Mouse (Mus musculus) CH12.LX (cell line): ENCODE results near the gene Snx17. TPM values are rescaled to one million over a fixed set of nuclear protein-coding genes. Genes with fewer than 3 reads are reported as not detected.
A peak's percentile ranks its signal among the peaks of the same experiment; 100 is the strongest.

Experiments
- DNase-seq: peaks from one replicate; pipeline ENCODE4 v3.0.0-alpha.2; 2013; ENCODE audit errors: extremely low read depth
- H3K27ac ChIP-seq: 2 replicates; pipeline ENCODE4 v1.5.1; 2012; ENCODE audit warnings: low read depth, mild to moderate bottlenecking, control low read depth, moderate library complexity; ENCODE audit not compliant: insufficient read depth
- H3K27me3 ChIP-seq: replicated peaks from 2 replicates; pipeline ENCODE3; 2012; ENCODE audit warnings: inconsistent platforms
- H3K36me3 ChIP-seq, 2 experiments: replicated peaks in 1 of 2; 2 replicates each; pipeline versions ENCODE3 to v1.6.1; 2012; ENCODE audit warnings: inconsistent platforms in 1 of 2, low read length in 1 of 2, mild to moderate bottlenecking in 1 of 2, mixed read lengths in 1 of 2, moderate library complexity in 1 of 2; ENCODE audit not compliant: control insufficient read depth in 1 of 2, insufficient read depth in 1 of 2
- H3K4me1 ChIP-seq, 2 experiments: 2 replicates each; pipeline ENCODE4 v1.6.1; 2012; ENCODE audit warnings: inconsistent platforms in 1 of 2, moderate library complexity in 1 of 2; ENCODE audit not compliant: insufficient read depth in 2 of 2, control insufficient read depth in 1 of 2
- H3K4me2 ChIP-seq: 2 replicates; pipeline ENCODE4 v1.6.1; 2012; ENCODE audit warnings: low read depth, mild to moderate bottlenecking, control low read depth; ENCODE audit not compliant: poor library complexity, insufficient read depth, severe bottlenecking
- H3K4me3 ChIP-seq, 3 experiments: fragments of 150-350 bp in 1 of 3; sonication (generic) in 1 of 3; replicated peaks in 1 of 3; 2 replicates each; pipeline versions ENCODE3 to v1.5.1; 2011 to 2012; ENCODE audit warnings: low read depth in 2 of 3, low read length in 2 of 3, mild to moderate bottlenecking in 2 of 3, moderate library complexity in 2 of 3, control low read depth in 1 of 3, improper control_type of control experiment in 1 of 3, inconsistent platforms in 1 of 3, mixed read lengths in 1 of 3; ENCODE audit not compliant: poor library complexity in 1 of 3
- H3K79me2 ChIP-seq: replicated peaks from 2 replicates; pipeline ENCODE4 v1.6.1; 2012; ENCODE audit warnings: mild to moderate bottlenecking, moderate library complexity; ENCODE audit not compliant: control insufficient read depth, poor library complexity, insufficient read depth, severe bottlenecking; ENCODE audit errors: extremely low read depth
- H3K9ac ChIP-seq: 2 replicates; pipeline ENCODE4 v1.6.1; 2012; ENCODE audit warnings: low read depth, mild to moderate bottlenecking, control low read depth, moderate library complexity; ENCODE audit not compliant: insufficient read depth
- H3K9me3 ChIP-seq: replicated peaks from 2 replicates; pipeline ENCODE3; 2012; ENCODE audit warnings: low read length, inconsistent platforms, mixed read lengths
- CHD1 ChIP-seq: IDR thresholded peaks from 2 replicates; pipeline ENCODE4 v1.6.1; 2012; ENCODE audit warnings: low read depth, low read length, improper control_type of control experiment, inconsistent platforms
- EP300 ChIP-seq: IDR thresholded peaks from 2 replicates; pipeline ENCODE4 v1.6.1; 2011; ENCODE audit warnings: low read length, improper control_type of control experiment
- GABPA ChIP-seq: IDR thresholded peaks from 2 replicates; pipeline ENCODE4 v1.6.1; 2012; ENCODE audit warnings: low read depth, low read length, improper control_type of control experiment, inconsistent platforms; ENCODE audit not compliant: insufficient replicate concordance
- JUND ChIP-seq: conservative IDR thresholded peaks from 2 replicates; pipeline ENCODE4 v1.6.1; 2011; ENCODE audit warnings: low read depth, low read length, improper control_type of control experiment
- KAT2A ChIP-seq: IDR thresholded peaks from 2 replicates; pipeline ENCODE4 v1.6.1; 2012; ENCODE audit warnings: low read length, improper control_type of control experiment, inconsistent platforms; ENCODE audit not compliant: insufficient replicate concordance
- MAFK ChIP-seq: IDR thresholded peaks from 2 replicates; pipeline ENCODE4 v1.6.1; 2011; ENCODE audit warnings: low read length, improper control_type of control experiment; ENCODE audit not compliant: insufficient replicate concordance
- MAX ChIP-seq: IDR thresholded peaks from 2 replicates; pipeline ENCODE4 v1.6.1; 2011; ENCODE audit warnings: low read length, improper control_type of control experiment
- MEF2A ChIP-seq: IDR thresholded peaks from 2 replicates; pipeline ENCODE4 v1.6.1; 2014; ENCODE audit warnings: low read depth, mild to moderate bottlenecking, inconsistent platforms, low read length, improper control_type of control experiment, borderline replicate concordance
- MXI1 ChIP-seq: IDR thresholded peaks from 2 replicates; pipeline ENCODE4 v1.6.1; 2011; ENCODE audit warnings: mild to moderate bottlenecking, low read depth, low read length, improper control_type of control experiment
- MYC ChIP-seq: IDR thresholded peaks from 2 replicates; pipeline ENCODE4 v1.6.1; 2011; ENCODE audit warnings: low read depth, mild to moderate bottlenecking, improper control_type of control experiment, low read length
- NRF1 ChIP-seq: IDR thresholded peaks from 2 replicates; pipeline ENCODE4 v1.6.1; 2014; ENCODE audit warnings: low read depth, mild to moderate bottlenecking, inconsistent platforms, low read length, improper control_type of control experiment, moderate library complexity
- POLR2A ChIP-seq: IDR thresholded peaks from 2 replicates; pipeline ENCODE4 v1.6.1; 2011; ENCODE audit warnings: low read depth, mild to moderate bottlenecking, improper control_type of control experiment, low read length
- SIN3A ChIP-seq: IDR thresholded peaks from 2 replicates; pipeline ENCODE4 v1.6.1; 2012; ENCODE audit warnings: low read length, improper control_type of control experiment, inconsistent platforms
- SMC3 ChIP-seq: IDR thresholded peaks from 2 replicates; pipeline ENCODE4 v1.6.1; 2011; ENCODE audit warnings: low read depth, low read length, improper control_type of control experiment
- TBP ChIP-seq: conservative IDR thresholded peaks from 2 replicates; pipeline ENCODE4 v1.6.1; 2011; ENCODE audit warnings: low read depth, low read length, improper control_type of control experiment
- UBTF ChIP-seq: IDR thresholded peaks from 2 replicates; pipeline ENCODE4 v1.6.1; 2012; ENCODE audit warnings: low read depth, mild to moderate bottlenecking, inconsistent platforms, low read length, improper control_type of control experiment, moderate library complexity
- USF1 ChIP-seq: IDR thresholded peaks from 2 replicates; pipeline ENCODE4 v1.6.1; 2014; ENCODE audit warnings: low read depth, mild to moderate bottlenecking, inconsistent platforms, low read length, improper control_type of control experiment
- USF2 ChIP-seq: conservative IDR thresholded peaks from 2 replicates; pipeline ENCODE4 v1.6.1; 2011; ENCODE audit warnings: low read depth, low read length, improper control_type of control experiment
- ZKSCAN1 ChIP-seq: IDR thresholded peaks from 2 replicates; pipeline ENCODE4 v1.6.1; 2012; ENCODE audit warnings: low read depth, inconsistent platforms, low read length, improper control_type of control experiment, borderline replicate concordance
- ZMIZ1 ChIP-seq: IDR thresholded peaks from 2 replicates; pipeline ENCODE4 v1.6.1; 2012; ENCODE audit warnings: low read depth, mild to moderate bottlenecking, inconsistent platforms, low read length, improper control_type of control experiment
- ZNF384 ChIP-seq: IDR thresholded peaks from 2 replicates; pipeline ENCODE4 v1.6.1; 2012; ENCODE audit warnings: low read depth, low read length, improper control_type of control experiment, inconsistent platforms
- dilution Hi-C: fragments of 300-500 bp; cut with MboI; formaldehyde crosslinking; loops from 2 replicates; pipeline ENCODE4 v1.14.3; 2020; ENCODE audit warnings: low sequenced_read_pairs; ENCODE audit not compliant: extremely low pct_unique_long_range_greater_than_20kb, extremely low pct_ligation_motif_present
- in situ Hi-C: fragments of 300-500 bp; cut with MboI; formaldehyde crosslinking; loops from 3 replicates; pipeline ENCODE4 v1.14.3; 2019; ENCODE audit warnings: low sequenced_read_pairs, low pct_ligation_motif_present, low pct_unique_long_range_greater_than_20kb, mixed read lengths
- polyA plus RNA-seq: library from polyadenylated mRNA; unstranded; fragments of >175 nt; gene quantifications from 2 replicates; pipeline ENCODE4 v1.2.1, GENCODE M21; 2012; ENCODE audit warnings: low read depth; ENCODE audit not compliant: insufficient read length
- total RNA-seq, 2 experiments: library from RNA; depleted of rRNA; stranded (reverse); fragments of 300-350 nt in 1 of 2; fragments of >200 nt in 1 of 2; gene quantifications; 2 replicates each; pipeline ENCODE4 v1.2.3; 2012 to 2014

Snx17 gene
- total and polyA plus RNA-seq, 3 experiments, result 56.7 to 63.9 (median 61.5) TPM

DNA sequence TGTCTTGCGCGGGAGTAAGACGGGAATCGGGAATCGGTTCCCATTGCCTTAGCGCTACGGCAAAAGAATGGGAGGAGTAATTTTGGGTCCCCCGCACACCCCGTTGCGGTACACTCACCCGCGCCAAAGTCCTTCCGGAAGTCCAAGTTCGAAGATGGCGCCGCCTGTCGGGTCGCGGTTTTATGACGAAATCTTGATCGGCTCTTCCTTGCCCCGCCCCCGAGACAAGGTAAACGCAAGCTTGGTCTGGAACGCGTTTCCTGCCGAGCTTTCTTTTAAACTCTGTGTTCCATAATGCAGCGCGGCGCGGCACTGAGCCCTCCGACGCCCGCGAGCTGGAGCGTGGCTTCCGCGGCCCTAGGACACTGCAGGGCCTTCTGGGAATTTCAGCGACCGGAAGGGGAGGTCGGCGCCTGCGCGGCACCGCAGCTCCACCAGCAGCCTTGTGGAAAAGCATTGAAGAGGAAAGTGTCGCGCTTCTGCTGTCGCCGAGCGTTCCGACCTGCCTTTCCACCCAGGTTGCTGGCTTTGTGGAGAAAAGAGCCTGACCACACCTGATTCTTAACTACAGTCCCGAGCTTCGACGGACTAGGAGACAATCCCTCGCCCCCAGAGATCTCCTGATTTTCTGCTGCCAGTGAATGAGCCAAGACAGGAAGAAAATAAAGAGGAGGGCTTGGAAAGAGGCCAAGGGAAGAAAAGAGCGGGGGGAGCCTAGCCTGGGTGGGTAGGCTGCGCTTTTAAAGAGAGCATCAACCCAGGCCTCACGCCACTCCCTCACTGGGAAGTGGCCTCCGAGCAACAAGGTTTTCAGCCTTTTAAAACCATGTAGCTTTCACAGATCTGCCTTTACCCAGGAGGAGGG, 13.0 kb upstream of the Snx17 start, which contains the start of the genes Gm29609 and Gtf3c2 (continued):
- no peak for TF ChIP-seq ZNF384
- TF ChIP-seq GABPA, result no peak
- TF ChIP-seq MEF2A, result no peak; the same call in 1 of the 2 replicates
- peak; percentile 71; the same call in 1 of the 2 replicates for TF ChIP-seq KAT2A
- TF ChIP-seq MAFK, result no peak
- TF ChIP-seq EP300, result no peak; the same call in 1 of the 2 replicates
- no peak for TF ChIP-seq USF2
- TF ChIP-seq ZMIZ1, result peak; percentile 88
- TF ChIP-seq TBP, result peak; percentile 81

DNA sequence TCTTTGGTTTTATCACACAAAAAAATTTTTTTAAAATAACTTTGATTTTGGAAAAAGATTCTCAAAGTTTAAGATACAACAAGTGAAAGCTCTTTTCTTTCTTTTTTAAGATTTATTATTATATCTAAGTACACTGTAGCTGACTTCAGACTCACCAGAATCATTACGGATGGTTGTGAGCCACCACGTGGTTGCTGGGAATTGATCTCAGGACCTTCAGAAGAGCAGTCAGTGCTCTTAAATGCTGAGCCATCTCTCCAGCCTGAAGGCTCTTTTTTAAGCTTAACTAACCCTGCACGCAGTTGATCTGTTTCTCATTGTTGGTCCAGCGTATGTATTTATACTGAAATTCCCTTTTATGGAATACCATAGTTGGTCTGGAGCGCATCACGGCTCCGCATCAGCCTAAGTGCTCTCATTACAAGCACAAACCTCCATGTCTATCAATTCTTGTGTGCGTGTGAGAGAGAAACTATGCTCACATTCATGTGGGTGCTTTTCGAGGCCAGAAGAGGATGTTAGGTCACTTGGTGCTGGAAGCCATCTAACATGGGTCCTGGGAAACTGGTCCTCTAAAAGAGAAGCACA, 11.8 kb upstream of the Snx17 start:
- no peak for DNase-seq

DNA sequence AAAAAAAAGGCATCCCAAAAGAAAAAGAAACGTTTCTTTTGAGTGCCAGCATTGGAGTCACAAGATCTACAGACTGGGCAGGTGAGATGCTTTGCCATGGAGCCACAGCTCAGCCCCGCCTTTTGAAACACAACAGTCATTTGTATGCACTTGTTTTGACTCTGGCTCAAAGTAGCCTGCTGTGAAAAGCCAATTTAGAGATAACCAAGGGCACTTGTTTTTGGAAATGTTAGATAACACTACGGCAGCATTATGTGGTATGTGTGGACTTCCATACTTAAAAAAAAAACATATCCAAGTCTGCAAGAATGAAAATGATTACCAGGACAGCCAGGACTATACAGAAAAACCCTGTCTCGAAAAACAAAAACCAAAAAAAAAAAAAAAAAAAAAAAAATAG, 9.3 kb upstream of the Snx17 start:
- dilution Hi-C loops, result no loop called here
- in situ Hi-C loops, result no loop called here
- Histone ChIP-seq H3K4me1 (peaks cover 0 to 11% of the 10 kb centered on the region in 2 experiments; a peak in 2 of 4 replicates), H3K36me3 (peaks cover 17 to 24% of the 10 kb centered on the region in 2 experiments), H3K9ac (no peak overlapping the region), H3K9me3 (no peaks in the 10 kb centered on the region), H3K79me2 (peaks cover 10% of the 10 kb centered on the region), H3K4me3 (no peak overlapping the region), H3K27me3 (no peaks in the 10 kb centered on the region), H3K4me2 (no peak overlapping the region), H3K27ac (no peak overlapping the region)
- DNase-seq, result no peak
- TF ChIP-seq JUND, result no peak
- no peak for TF ChIP-seq UBTF
- no peak for TF ChIP-seq CHD1
- TF ChIP-seq NRF1, result no peak

More for the DNA sequence above, 11.8 kb upstream of the Snx17 start:
- in situ Hi-C loops (no loop called here), dilution Hi-C loops (no loop called here)
- H3K4me1 ChIP-seq, result peaks cover 0 to 32% of the 10 kb centered on the region in 2 experiments; a peak in 2 of 4 replicates
- peaks cover 31% of the 10 kb centered on the region for H3K79me2 ChIP-seq
- peak overlapping the region in 2 of 3 experiments; percentile 78 to 81 for H3K4me3 ChIP-seq
- H3K4me2 ChIP-seq, result peak overlapping the region; percentile 24; the same call in 1 of the 2 replicates
- no peaks in the 10 kb centered on the region for H3K9me3 ChIP-seq
- H3K27ac ChIP-seq, result no peak overlapping the region
- peak overlapping the region; percentile 93 for H3K9ac ChIP-seq
- peak; percentile 57; the same call in 1 of the 2 replicates for TF ChIP-seq MAX
- peak; percentile 64; the same call in 1 of the 2 replicates for TF ChIP-seq MXI1
- no peak for TF ChIP-seq USF1
- TF ChIP-seq USF2, result no peak
- peak; percentile 34; the same call in 1 of the 2 replicates for TF ChIP-seq POLR2A
- no peak for TF ChIP-seq GABPA
- TF ChIP-seq SMC3, result no peak
- no peak for TF ChIP-seq UBTF
- TF ChIP-seq ZKSCAN1, result no peak
- TF ChIP-seq EP300, result no peak
- peak; percentile 79; the same call in 1 of the 2 replicates for TF ChIP-seq MYC
- no peak for TF ChIP-seq SIN3A
- H3K27me3 ChIP-seq, result no peaks in the 10 kb centered on the region
- peaks cover 0 to 20% of the 10 kb centered on the region in 2 experiments for H3K36me3 ChIP-seq
